Mouse (Mus musculus) C2C12 (cell line): Measurements from ENCODE around the gene Txnrd3. TPM values are rescaled to one million over a fixed set of nuclear protein-coding genes. Genes with fewer than 3 reads are reported as not detected.
A peak's percentile ranks its signal among the peaks of the same experiment; 100 is the strongest.

Source experiments
- H3K27me3 ChIP-seq: one replicate; pipeline ENCODE4 v1.6.1; 2011; ENCODE audit not compliant: control insufficient read depth, insufficient read depth, insufficient read length
- H3K36me3 ChIP-seq: one replicate; pipeline ENCODE4 v1.6.1; 2011; ENCODE audit not compliant: control insufficient read depth, insufficient read depth
- H3K4me3 ChIP-seq: one replicate; pipeline ENCODE4 v1.5.1; 2011; ENCODE audit warnings: mild to moderate bottlenecking, control low read depth; ENCODE audit not compliant: poor library complexity, insufficient read depth, severe bottlenecking
- H3K79me2 ChIP-seq: one replicate; pipeline ENCODE4 v1.6.1; 2011; ENCODE audit not compliant: control insufficient read depth, insufficient read depth
- H3K79me3 ChIP-seq: one replicate; pipeline ENCODE4 v1.6.1; 2011; ENCODE audit warnings: low read depth, control low read depth
- H3ac ChIP-seq: one replicate; pipeline ENCODE3; 2011; ENCODE audit warnings: low read depth; ENCODE audit not compliant: control insufficient read depth, insufficient read length
- CEBPB ChIP-seq: IDR thresholded peaks from one replicate; pipeline ENCODE4 v1.6.1; 2011; ENCODE audit warnings: low read depth, mild to moderate bottlenecking, control low read depth, moderate library complexity
- CTCF ChIP-seq: IDR thresholded peaks from one replicate; pipeline ENCODE4 v1.5.1; 2011; ENCODE audit not compliant: control insufficient read depth, insufficient read depth, insufficient read length
- FOSL1 ChIP-seq: IDR thresholded peaks from one replicate; pipeline ENCODE4 v1.8.0; 2011; ENCODE audit warnings: mild to moderate bottlenecking, low read length; ENCODE audit not compliant: poor library complexity, insufficient read depth, severe bottlenecking
- MAX ChIP-seq: IDR thresholded peaks from one replicate; pipeline ENCODE4 v1.6.1; 2011; ENCODE audit warnings: mild to moderate bottlenecking, control low read depth
- MYOD1 ChIP-seq: IDR thresholded peaks from one replicate; pipeline ENCODE4 v1.6.1; 2011; ENCODE audit warnings: low read depth; ENCODE audit not compliant: control insufficient read depth, insufficient read length
- MYOG ChIP-seq: IDR thresholded peaks from one replicate; pipeline ENCODE4 v1.6.1; 2011; ENCODE audit not compliant: control insufficient read depth, insufficient read length; ENCODE audit errors: extremely low read depth
- USF1 ChIP-seq: IDR thresholded peaks from one replicate; pipeline ENCODE4 v1.6.1; 2011; ENCODE audit warnings: low read depth, mild to moderate bottlenecking, control low read depth, moderate library complexity
- polyA plus RNA-seq: library from polyadenylated mRNA; unstranded; fragments of >200 nt; fragmentation: generic; extraction: Trizol; gene quantifications from one replicate; pipeline ENCODE4 v1.2.1, GENCODE M21; 2012; ENCODE audit warnings: missing spikeins

Gene Txnrd3
- polyA plus RNA-seq, 1 experiment = 5.7 TPM

DNA sequence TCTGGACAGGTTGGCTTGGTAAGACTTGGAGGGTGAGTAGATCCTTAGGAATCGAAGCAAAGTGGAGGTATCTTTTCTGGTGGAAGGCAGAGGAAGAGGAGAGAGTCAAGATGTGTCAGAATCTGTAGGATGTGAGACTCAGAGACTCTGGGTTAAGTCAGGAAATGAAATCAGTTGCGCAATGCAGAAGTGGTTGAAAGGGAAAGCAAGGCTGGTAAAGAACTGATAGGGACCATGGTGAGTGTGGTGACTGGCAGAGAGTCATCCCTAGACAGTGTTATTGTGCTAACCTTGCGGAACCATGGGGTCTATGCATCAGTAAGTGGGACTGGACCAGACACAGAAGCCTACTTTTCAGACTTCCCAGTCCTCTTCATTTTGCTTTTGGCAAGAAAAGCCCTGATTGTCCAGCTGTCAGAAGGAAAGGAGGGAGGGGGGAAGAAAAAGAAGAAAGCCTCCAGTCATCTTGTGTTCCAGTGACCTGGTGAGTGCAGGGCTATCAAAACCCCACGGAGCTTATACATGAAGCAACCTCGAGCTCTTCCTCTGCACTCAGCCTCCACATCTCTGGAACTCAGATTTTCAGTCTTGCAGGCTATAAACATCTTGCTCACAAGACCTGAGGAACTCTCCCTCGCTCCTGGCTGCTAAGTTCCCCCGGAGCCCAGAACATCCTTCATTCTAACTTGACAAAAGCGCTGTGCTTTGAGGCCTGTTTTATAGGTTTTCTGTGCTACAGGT lies 15.6 kb upstream of the Txnrd3 start:
- peak; percentile 87 for TF ChIP-seq CEBPB
- TF ChIP-seq MYOG = no peak
- no peaks in the 10 kb centered on the region for H3K79me3 ChIP-seq
- H3K4me3 ChIP-seq = no peak overlapping the region

DNA sequence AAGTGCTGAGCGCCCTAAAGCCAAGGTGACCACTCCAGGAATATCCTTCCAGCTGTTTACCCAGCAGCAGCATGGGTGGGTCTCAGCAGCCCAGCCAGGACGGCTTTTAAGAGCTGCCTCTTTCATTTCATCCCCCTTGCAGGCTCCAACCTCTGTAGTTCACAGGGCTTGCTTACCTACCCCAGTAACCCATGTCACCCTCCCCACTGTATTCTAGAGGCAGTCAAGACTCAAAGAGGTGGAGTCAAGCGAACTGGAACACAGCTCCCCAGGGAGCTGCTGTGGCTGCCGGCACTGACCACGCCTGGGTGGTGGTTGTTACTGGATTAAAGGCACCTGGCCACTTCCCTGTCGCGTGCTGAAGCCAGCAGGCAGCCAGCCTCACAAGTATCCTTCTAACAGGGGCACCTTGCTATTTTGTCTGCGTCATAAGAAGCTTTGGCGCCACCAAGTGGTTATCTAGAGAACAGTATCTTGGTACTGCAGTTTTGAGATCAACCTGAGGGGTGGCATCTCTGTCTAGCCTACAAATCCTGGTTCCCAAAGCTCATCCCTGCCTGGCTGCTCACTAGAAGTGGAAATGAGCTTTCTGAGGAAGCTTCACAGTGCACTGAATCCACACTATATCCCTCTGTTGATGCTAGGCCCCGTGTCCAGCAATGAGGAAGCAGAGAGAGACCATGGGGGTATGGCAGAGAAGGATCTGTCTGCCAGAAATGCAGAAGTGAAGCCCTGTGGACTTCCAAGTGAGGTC lies 11.8 kb upstream of the Txnrd3 start:
- Histone ChIP-seq H3K79me2 (no peaks in the 10 kb centered on the region), H3K36me3 (no peaks in the 10 kb centered on the region), H3K4me3 (no peak overlapping the region), H3ac (no peak overlapping the region), H3K79me3 (no peaks in the 10 kb centered on the region), H3K27me3 (peaks cover 4% of the 10 kb centered on the region)
- TF ChIP-seq FOSL1 = no peak
- TF ChIP-seq CTCF = peak; percentile 17

More for the DNA sequence above, 15.6 kb upstream of the Txnrd3 start:
- Histone ChIP-seq H3ac (no peak overlapping the region), H3K79me2 (no peaks in the 10 kb centered on the region), H3K27me3 (peaks cover 2% of the 10 kb centered on the region), H3K36me3 (no peaks in the 10 kb centered on the region)

- Histone ChIP-seq H3K79me3 (no peaks in the 10 kb centered on the region), H3K36me3 (no peaks in the 10 kb centered on the region), H3K27me3 (peaks cover 4% of the 10 kb centered on the region), H3ac (no peak overlapping the region), H3K79me2 (no peaks in the 10 kb centered on the region), H3K4me3 (no peak overlapping the region)
- TF ChIP-seq CTCF (no peak), FOSL1 (no peak), CEBPB (no peak), MYOG (no peak), MAX (no peak), MYOD1 (no peak), USF1 (no peak)
Observed at GRCm38 (mm10) chr6:89633115-89633514, 10.7 kb upstream of the Txnrd3 start.

DNA sequence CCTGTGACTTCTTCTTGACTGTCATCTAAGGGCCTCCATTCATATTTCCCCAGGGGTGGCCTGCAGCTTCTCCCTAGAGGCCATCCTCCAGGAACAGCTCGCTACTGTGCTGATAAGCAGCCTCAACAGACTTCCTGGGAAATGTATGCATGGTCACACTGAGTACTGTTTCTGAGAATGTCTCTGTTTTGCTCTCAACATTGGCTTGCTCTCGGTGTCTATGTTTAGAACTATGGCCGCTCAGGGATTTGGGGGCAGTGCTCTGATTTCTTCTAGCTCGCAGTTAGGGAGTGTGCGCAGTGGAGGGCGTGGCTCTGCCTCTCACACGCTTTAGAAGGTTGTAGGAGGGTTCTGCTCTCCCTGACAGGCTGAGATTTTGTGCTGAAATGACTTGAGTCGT lies 9.4 kb upstream of the Txnrd3 start:
- H3K4me3 ChIP-seq = no peak overlapping the region
- H3K79me2 ChIP-seq = no peaks in the 10 kb centered on the region
- peaks cover 4% of the 10 kb centered on the region for H3K27me3 ChIP-seq
- TF ChIP-seq MAX (no peak), CEBPB (no peak), MYOD1 (no peak), FOSL1 (no peak), MYOG (no peak), CTCF (no peak), USF1 (no peak)
- H3ac ChIP-seq = no peak overlapping the region
- H3K79me3 ChIP-seq = no peaks in the 10 kb centered on the region
- H3K36me3 ChIP-seq = no peaks in the 10 kb centered on the region

DNA sequence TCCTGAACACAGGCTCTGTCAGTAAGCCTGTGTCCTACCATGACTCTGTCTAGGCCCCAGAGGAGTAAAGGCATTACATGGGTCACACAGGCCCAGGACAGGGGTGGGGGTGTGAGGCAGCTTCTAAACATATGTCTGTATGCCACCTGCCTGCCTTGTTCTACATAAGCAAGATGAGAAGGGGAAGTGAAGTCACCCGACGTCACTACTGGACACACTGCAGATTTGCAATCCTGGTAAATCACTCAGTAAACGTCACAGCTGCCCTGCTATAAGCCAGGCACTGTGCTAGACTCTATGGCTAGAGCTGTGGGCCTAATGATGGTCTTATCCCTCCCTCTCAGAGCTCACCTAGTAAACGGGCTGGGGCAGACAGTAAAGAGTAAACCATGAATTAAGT lies 5.8 kb upstream of the Txnrd3 start:
- TF ChIP-seq FOSL1 (no peak), MYOD1 (no peak)
- Histone ChIP-seq H3ac (no peak overlapping the region), H3K79me2 (no peaks in the 10 kb centered on the region), H3K79me3 (no peaks in the 10 kb centered on the region), H3K27me3 (peaks cover 4% of the 10 kb centered on the region), H3K36me3 (no peaks in the 10 kb centered on the region), H3K4me3 (no peak overlapping the region)

DNA sequence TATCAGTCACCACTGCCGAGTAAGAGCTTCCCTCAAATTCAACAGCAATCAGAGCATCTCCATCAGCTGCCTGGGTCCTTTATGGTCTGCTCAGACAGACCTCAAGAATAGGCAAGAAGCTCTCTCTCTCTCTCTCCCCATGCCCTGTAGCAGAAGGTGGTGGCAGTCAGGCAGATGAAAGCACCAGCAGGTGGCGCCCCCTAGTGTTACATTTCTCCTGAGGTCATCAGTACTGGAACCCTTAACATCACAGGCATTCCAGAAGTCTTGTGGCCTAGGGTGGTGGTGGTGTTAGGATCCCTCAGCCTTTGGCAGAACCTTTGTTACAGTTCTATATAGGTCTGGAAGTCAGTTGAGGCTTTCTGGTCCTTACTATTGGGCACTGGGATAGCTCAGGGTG lies 4.8 kb upstream of the Txnrd3 start:
- Histone ChIP-seq H3ac (no peak overlapping the region), H3K4me3 (no peak overlapping the region), H3K27me3 (no peaks in the 10 kb centered on the region), H3K79me2 (no peaks in the 10 kb centered on the region), H3K36me3 (no peaks in the 10 kb centered on the region), H3K79me3 (no peaks in the 10 kb centered on the region)
- TF ChIP-seq FOSL1 (no peak), CTCF (peak; percentile 44)
